Mouse (Mus musculus) kidney, embryonic 14.5 days (tissue): ENCODE results near the gene Inip. TPM values are rescaled to one million over a fixed set of nuclear protein-coding genes. Genes with fewer than 3 reads are reported as not detected.

Experiments used
- ATAC-seq: fragments of 200-750 bp; cut with Nextera tagmentation; 2 replicates; pipeline ENCODE4 v1.8.0; 2017; ENCODE audit warnings: moderate number of reproducible peaks, mild to moderate bottlenecking, moderate TSS enrichment, moderate library complexity; ENCODE audit not compliant: low FRiP score, low TSS enrichment
- H3K27ac ChIP-seq: fragments of 300-500 bp; sonication (generic); 2 replicates; pipeline ENCODE4 v1.5.1; 2014; ENCODE audit warnings: low read depth, mild to moderate bottlenecking, low read length, moderate library complexity, mixed read lengths
- H3K27me3 ChIP-seq: fragments of 300-500 bp; sonication (generic); 2 replicates; pipeline ENCODE4 v1.6.1; 2014; ENCODE audit warnings: mild to moderate bottlenecking, low read length; ENCODE audit not compliant: control insufficient read depth, insufficient read depth
- H3K36me3 ChIP-seq: fragments of 300-500 bp; sonication (generic); 2 replicates; pipeline ENCODE4 v1.6.1; 2014; ENCODE audit warnings: low read length, mixed read lengths; ENCODE audit not compliant: control insufficient read depth, insufficient read depth
- H3K4me1 ChIP-seq: fragments of 300-500 bp; sonication (generic); 2 replicates; pipeline ENCODE4 v1.6.1; 2014; ENCODE audit warnings: low read length, mixed read lengths; ENCODE audit not compliant: control insufficient read depth, insufficient read depth
- H3K4me2 ChIP-seq: fragments of 300-500 bp; sonication (generic); replicated peaks from 2 replicates; pipeline ENCODE4 v1.6.1; 2014; ENCODE audit warnings: low read depth, mild to moderate bottlenecking, low read length
- H3K4me3 ChIP-seq: fragments of 300-500 bp; sonication (generic); 2 replicates; pipeline ENCODE4 v1.5.1; 2014; ENCODE audit warnings: mild to moderate bottlenecking, low read length
- H3K9ac ChIP-seq: fragments of 300-500 bp; sonication (generic); 2 replicates; pipeline ENCODE4 v1.6.1; 2014; ENCODE audit warnings: low read depth, mild to moderate bottlenecking, low read length, moderate library complexity
- H3K9me3 ChIP-seq: fragments of 300-500 bp; sonication (generic); 2 replicates; pipeline ENCODE4 v1.6.1; 2016; ENCODE audit warnings: low read length; ENCODE audit not compliant: control insufficient read depth
- whole genome bisulfite sequencing: fragments of 180-500 bp; shearing (Covaris S2); extraction: QIAGEN DNeasy Blood & Tissue Kit; methylation state at CpG from one replicate; pipeline ENCODE4 v1.1.7; 2014; 5-methylcytosine and 5-hydroxymethylcytosine counted together
- polyA plus RNA-seq: library from polyadenylated mRNA; unstranded; fragments of >200 nt; fragmentation: Nextera tagmentation; extraction: Ambion mirVana; gene quantifications from 2 replicates; pipeline ENCODE4 v1.2.1, GENCODE M21; 2014

The Inip gene
- polyA plus RNA-seq, 1 experiment from 2014 or later = 69.3 TPM

GRCm38 (mm10) chr4:59753491-59754140 is 47.8 kb downstream of the Inip start:
- peaks cover 21% of the 10 kb centered on the region for H3K4me1 ChIP-seq
- no peak for ATAC-seq
- 86% methylated on average over 13 of the region's 13 CpGs for WGBS

GRCm38 (mm10) chr4:59739882-59740281 is 61.5 kb downstream of the Inip start:
- 89% methylated on average over 2 of the region's 2 CpGs for WGBS
- Histone ChIP-seq H3K4me2 (no peak overlapping the region), H3K36me3 (no peaks in the 10 kb centered on the region), H3K27me3 (no peaks in the 10 kb centered on the region), H3K4me1 (no peaks in the 10 kb centered on the region; the same call in 1 of the 2 replicates), H3K4me3 (no peak overlapping the region), H3K9me3 (no peaks in the 10 kb centered on the region), H3K9ac (no peak overlapping the region), H3K27ac (no peak overlapping the region)
- no peak for ATAC-seq

More at GRCm38 (mm10) chr4:59753491-59754140, 47.8 kb downstream of the Inip start:
- H3K9me3 ChIP-seq = no peaks in the 10 kb centered on the region
- H3K36me3 ChIP-seq = peaks cover 9% of the 10 kb centered on the region
- no peak overlapping the region for H3K27ac ChIP-seq
- H3K4me2 ChIP-seq = no peak overlapping the region
- H3K4me3 ChIP-seq = no peak overlapping the region
- no peak overlapping the region for H3K9ac ChIP-seq
- H3K27me3 ChIP-seq = no peaks in the 10 kb centered on the region

- Histone ChIP-seq H3K9ac (no peak overlapping the region), H3K36me3 (no peaks in the 10 kb centered on the region), H3K27ac (no peak overlapping the region), H3K27me3 (no peaks in the 10 kb centered on the region), H3K9me3 (no peaks in the 10 kb centered on the region), H3K4me2 (no peak overlapping the region), H3K4me3 (no peak overlapping the region), H3K4me1 (no peaks in the 10 kb centered on the region; the same call in 1 of the 2 replicates)
- ATAC-seq = no peak
- 100% methylated on average over 4 of the region's 4 CpGs for WGBS
Observed at GRCm38 (mm10) chr4:59739321-59739720, 62.1 kb downstream of the Inip start.

- H3K36me3 ChIP-seq = no peaks in the 10 kb centered on the region
- no peak overlapping the region for H3K9ac ChIP-seq
- no peaks in the 10 kb centered on the region for H3K9me3 ChIP-seq
- no peak overlapping the region for H3K4me3 ChIP-seq
- H3K27me3 ChIP-seq = no peaks in the 10 kb centered on the region
- WGBS = 90% methylated on average over 7 of the region's 7 CpGs
- H3K27ac ChIP-seq = no peak overlapping the region
- H3K4me2 ChIP-seq = no peak overlapping the region
- no peak for ATAC-seq
- H3K4me1 ChIP-seq = peaks cover 5% of the 10 kb centered on the region; the same call in 1 of the 2 replicates
Observed at GRCm38 (mm10) chr4:59731544-59731943, 69.8 kb downstream of the Inip start.

GRCm38 (mm10) chr4:59728839-59729238 is 72.5 kb downstream of the Inip start:
- no peaks in the 10 kb centered on the region for H3K36me3 ChIP-seq
- H3K4me3 ChIP-seq = no peak overlapping the region
- ATAC-seq = no peak
- H3K27me3 ChIP-seq = no peaks in the 10 kb centered on the region
- H3K4me2 ChIP-seq = no peak overlapping the region
- H3K4me1 ChIP-seq = peaks cover 5% of the 10 kb centered on the region; the same call in 1 of the 2 replicates
- H3K27ac ChIP-seq = no peak overlapping the region
- no peak overlapping the region for H3K9ac ChIP-seq
- no peaks in the 10 kb centered on the region for H3K9me3 ChIP-seq
- WGBS = 87% methylated on average over 2 of the region's 2 CpGs

- no peak overlapping the region for H3K27ac ChIP-seq
- no peak overlapping the region for H3K9ac ChIP-seq
- no peak for ATAC-seq
- H3K4me2 ChIP-seq = no peak overlapping the region
- H3K27me3 ChIP-seq = no peaks in the 10 kb centered on the region
- H3K4me3 ChIP-seq = no peak overlapping the region
- H3K9me3 ChIP-seq = no peaks in the 10 kb centered on the region
- H3K36me3 ChIP-seq = no peaks in the 10 kb centered on the region
- peaks cover 5% of the 10 kb centered on the region; the same call in 1 of the 2 replicates for H3K4me1 ChIP-seq
- 62% methylated on average over 9 of the region's 9 CpGs for WGBS
Observed at GRCm38 (mm10) chr4:59727878-59728261, 73.5 kb downstream of the Inip start.

- 58% methylated on average over 5 of the region's 5 CpGs for WGBS
- H3K27ac ChIP-seq = no peak overlapping the region
Observed at GRCm38 (mm10) chr4:59727187-59727877, 74.1 kb downstream of the Inip start.

GRCm38 (mm10) chr4:59726501-59726900 is 74.9 kb downstream of the Inip start:
- H3K4me3 ChIP-seq = no peak overlapping the region
- 90% methylated on average over 12 of the region's 12 CpGs for WGBS
- ATAC-seq = no peak
- no peaks in the 10 kb centered on the region for H3K36me3 ChIP-seq
- no peak overlapping the region for H3K4me2 ChIP-seq
- H3K4me1 ChIP-seq = peaks cover 5% of the 10 kb centered on the region; the same call in 1 of the 2 replicates
- H3K9ac ChIP-seq = no peak overlapping the region
- H3K27ac ChIP-seq = no peak overlapping the region
- H3K27me3 ChIP-seq = no peaks in the 10 kb centered on the region
- no peaks in the 10 kb centered on the region for H3K9me3 ChIP-seq

More at GRCm38 (mm10) chr4:59727187-59727877, 74.1 kb downstream of the Inip start:
- Histone ChIP-seq H3K9me3 (no peaks in the 10 kb centered on the region), H3K36me3 (no peaks in the 10 kb centered on the region), H3K27me3 (no peaks in the 10 kb centered on the region), H3K9ac (no peak overlapping the region), H3K4me2 (no peak overlapping the region), H3K4me3 (no peak overlapping the region), H3K4me1 (peaks cover 5% of the 10 kb centered on the region; the same call in 1 of the 2 replicates)
- ATAC-seq = no peak

GRCm38 (mm10) chr4:59725579-59725978 is 75.8 kb downstream of the Inip start:
- Histone ChIP-seq H3K27ac (no peak overlapping the region), H3K4me1 (peaks cover 5% of the 10 kb centered on the region; the same call in 1 of the 2 replicates), H3K4me2 (no peak overlapping the region), H3K4me3 (no peak overlapping the region), H3K36me3 (no peaks in the 10 kb centered on the region; the same call in 1 of the 2 replicates), H3K27me3 (no peaks in the 10 kb centered on the region), H3K9me3 (no peaks in the 10 kb centered on the region), H3K9ac (no peak overlapping the region)
- WGBS = 86% methylated on average over 4 of the region's 4 CpGs
- ATAC-seq = no peak
